Mouse (Mus musculus): Measurements from ENCODE around the gene AI661453. TPM values are rescaled to one million over a fixed set of nuclear protein-coding genes. Genes with fewer than 3 reads are reported as not detected.
"Not testable (repeated sequence)": the region's sequence is repeated elsewhere in the genome, so short reads cannot be mapped to it uniquely, and the experiment has no call there.

AI661453 gene
- total RNA-seq, 2 experiments from 2014 or later: 1.6 to 1.8 TPM

DNA sequence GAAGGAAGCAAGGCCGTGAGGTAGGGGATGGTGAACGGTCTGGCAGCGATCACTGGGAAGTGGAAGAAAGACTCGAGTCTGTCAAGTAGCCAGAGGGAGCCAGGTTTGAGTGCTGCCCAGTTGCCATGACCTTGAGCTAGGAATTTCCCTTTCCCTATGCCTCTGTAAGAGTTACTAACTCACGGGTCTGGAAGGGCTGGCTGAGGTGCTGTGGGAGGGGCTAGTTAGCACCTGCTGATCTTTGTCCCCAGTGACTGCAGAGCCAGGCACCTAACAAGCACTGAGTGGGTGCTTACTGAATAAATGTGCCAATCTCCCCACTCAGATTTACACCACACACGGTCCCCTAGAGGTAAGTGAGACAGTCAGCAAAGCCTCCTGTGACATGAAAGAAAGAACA, 57.2 kb downstream of the AI661453 start:
- intact Hi-C loops (cut with DNase I): no loop called here
- no peak for DNase-seq

DNA sequence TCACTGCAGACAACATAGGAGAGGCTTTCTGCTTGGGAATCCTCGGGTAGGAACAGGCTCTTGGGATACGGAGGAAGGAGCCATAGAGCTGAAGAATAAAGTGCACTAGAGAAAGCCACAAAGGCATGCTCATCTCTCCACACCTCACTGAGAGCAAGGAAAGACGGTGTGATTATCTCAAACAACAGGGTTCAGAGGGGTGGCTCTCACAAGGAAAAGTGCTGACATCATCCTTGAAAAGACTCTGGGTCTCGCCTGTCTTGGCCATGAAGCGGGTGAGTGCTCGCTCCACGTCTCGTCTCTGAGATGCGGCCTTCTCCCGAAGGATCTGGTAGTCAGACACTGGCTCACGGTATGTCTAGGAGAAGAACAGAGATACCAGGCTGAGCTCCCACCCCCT, 57.7 kb downstream of the AI661453 start:
- intact Hi-C loops (cut with DNase I): no loop called here
- no peak for DNase-seq

DNA sequence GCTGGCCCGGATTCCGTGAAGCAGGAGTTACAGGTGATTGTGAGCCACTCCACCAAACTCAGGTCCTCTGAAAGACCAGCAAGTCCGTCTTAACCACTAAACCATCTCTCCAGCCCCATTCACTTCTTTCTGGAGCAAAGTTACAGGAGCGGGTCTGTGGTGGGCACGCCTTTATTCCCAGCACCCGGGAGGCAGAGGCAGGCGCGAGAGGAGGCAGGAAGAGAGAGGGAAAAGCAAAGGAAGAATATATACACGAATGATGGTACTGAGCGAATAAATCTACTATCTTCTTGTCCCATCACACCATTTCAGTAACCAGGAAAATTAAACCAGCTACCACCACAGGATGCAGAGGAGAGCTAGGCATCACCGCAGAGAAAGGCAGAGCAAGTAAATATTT, 65.1 kb downstream of the AI661453 start:
- DNase-seq: no peak
- intact Hi-C loops (cut with DNase I): no loop called here

DNA sequence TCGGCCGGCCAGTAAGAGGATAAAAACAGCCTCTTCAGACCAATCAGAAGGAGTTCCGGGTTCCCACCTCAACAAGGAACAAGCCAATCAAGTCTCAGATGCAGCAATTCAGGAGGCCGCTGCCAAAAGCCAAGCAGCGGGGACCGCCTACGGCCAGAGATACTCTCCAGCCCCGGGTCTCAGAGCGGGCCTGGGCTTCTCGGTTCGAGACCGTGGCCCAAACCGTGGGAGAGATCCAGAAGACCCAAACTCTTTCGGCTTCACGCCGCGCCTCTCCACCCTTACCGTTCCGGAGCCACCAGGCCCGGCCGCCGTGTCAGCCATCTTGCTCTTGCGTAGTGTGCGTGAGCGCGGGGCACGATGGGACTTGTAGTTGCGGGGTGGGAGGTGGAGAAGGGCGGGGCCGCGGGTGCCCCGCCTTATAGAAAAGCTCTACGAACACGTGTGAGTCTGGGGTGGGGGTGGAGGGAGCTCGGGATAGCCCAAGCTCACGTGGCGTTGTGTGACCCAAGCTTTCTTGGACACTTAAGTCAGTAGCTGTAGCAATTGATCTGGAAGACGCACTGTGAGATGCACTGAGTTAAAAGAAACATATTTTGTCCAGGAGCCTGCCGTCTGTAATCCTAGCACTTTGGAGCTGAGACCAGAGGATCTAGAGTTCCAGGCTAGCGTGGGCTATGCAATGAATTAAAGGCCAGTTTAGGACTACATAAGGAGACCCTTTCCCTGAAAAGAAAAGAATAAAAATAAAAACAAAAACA, 65.7 kb downstream of the AI661453 start, which contains the start of gene Taf8:
Gene Taf8 (minus strand): TSS at position 347 of the 761 bp plus-strand sequence.
- peak; percentile 89 to 99 for DNase-seq
- intact Hi-C loops (cut with DNase I): no loop called here

DNA sequence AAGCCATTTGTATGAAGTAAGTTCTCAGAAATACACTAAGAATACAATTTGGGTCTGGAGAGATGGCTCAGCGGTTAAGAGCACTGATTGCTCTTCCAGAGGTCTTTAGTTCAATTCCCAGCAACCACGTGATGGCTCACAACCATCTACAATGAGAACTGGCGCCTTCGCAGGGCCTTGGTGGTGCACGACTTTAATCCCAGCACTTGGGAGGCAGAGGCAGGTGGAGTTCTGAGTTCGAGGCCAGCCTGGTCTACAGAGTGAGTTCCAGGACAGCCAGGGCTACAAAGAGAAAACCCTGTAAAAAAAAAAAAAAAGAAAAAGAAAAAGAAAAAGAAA, 66.3 kb downstream of the AI661453 start:
- DNase-seq; intact Hi-C loops (cut with DNase I): not testable (repeated sequence)

DNA sequence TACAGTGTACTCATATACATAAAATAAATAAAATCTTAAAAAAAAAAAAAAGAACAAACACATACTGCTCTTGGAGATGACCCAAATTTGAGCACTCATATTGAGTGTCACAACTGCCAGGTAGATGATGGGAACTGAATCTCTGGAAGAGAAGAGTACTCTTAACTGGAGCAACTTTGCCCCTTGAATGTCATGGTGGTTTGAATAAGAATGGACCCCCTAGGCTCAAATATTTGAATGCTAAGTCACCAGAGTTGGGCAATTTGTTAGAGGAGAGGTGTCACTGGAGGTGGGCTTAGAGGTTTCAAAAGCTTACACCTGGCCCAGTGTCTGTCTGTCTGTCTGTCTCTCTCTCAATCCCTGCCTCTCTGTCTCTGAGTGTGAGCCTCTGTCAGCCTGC, 67.3 kb downstream of the AI661453 start:
- DNase-seq: no peak
- intact Hi-C loops (cut with DNase I): no loop called here

DNA sequence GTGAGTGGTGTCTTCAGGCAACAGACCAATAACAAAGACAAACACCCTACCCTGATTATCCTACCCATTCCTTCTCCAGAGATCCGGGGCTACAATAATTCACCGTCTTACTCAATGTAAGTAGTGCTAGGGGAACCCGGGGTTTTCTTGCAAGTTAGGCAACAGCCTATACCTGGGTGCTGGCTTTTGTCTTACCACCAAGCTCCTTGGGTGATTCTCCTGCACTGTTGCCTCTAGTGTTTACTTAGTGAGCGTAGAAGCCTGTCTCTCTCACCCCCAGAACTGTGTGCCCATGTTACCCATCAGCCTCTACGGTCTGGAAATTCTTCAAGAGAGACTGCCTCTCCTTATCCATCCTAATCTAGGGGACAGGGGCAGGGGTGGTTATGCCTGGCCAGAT, 67.8 kb downstream of the AI661453 start:
- intact Hi-C loops (cut with DNase I): no loop called here
- DNase-seq: no peak

DNA sequence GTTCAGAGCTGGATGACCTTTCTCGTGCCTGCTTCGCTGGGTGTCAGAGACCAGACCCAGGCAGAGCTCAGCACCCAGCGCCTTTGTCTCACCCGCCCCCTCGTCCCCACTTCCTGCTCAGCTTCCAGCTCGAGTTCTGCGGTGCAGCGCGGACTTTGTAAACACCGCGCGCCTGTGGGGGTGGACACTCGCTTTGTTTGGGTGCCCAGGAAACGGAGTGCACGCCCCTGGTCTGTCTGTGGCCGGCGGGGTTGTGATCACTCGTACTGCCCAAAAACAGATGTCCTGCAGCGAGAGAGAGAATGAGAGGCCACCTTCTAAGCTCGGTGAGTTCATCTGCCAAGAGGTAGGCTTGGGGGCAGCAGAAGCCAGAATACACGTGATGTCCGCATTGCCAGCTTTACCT, 68.5 kb downstream of the AI661453 start, which contains the start of gene Ccnd3:
Gene Ccnd3 (plus strand): TSS at position 111 of the 406 bp plus-strand sequence.
- peak; percentile 84 to 87 for DNase-seq
- intact Hi-C loops (cut with DNase I): no loop called here

DNA sequence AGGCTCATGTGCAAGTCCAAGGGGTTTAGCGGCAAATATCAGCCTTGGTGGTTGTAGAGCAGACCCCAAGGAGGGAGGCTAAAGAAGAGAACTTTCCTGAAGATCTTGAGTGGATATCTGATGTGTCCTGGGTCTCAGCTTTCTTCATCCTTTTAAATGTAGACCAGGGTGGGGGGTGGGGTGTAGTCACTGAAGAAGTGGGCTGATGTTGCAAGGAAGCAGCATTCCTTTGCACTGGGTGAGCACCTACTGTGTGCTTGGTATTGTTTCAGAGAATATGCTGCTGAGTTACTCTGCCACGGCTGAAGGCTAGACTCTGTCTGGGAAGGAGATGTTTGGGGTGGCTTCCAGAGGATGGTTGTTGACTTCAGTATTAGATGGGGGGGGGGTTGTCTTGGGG, 69.2 kb downstream of the AI661453 start:
- no peak for DNase-seq
- intact Hi-C loops (cut with DNase I): no loop called here

DNA sequence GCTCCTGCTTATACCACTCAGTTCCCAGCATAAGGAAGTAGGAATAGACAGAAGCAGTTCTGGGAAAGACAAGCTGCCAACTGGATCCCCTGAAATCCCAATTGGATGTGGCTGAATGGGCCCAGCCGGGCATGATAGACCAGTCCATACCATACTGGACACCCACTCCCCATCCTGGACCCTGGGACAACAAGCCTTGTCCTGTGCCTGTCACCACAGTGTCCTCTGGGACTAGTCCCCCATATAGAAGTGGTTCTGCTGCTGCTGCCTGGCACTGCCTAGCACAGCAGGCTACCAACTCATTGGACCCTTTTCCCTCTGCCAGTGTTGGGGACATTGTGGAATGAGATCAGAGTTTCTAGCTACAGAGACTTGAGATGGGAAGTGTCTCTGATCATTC, 69.6 kb downstream of the AI661453 start:
- peak in 1 of 2 experiments; percentile 39 for DNase-seq
- intact Hi-C loops (cut with DNase I): no loop called here

DNA sequence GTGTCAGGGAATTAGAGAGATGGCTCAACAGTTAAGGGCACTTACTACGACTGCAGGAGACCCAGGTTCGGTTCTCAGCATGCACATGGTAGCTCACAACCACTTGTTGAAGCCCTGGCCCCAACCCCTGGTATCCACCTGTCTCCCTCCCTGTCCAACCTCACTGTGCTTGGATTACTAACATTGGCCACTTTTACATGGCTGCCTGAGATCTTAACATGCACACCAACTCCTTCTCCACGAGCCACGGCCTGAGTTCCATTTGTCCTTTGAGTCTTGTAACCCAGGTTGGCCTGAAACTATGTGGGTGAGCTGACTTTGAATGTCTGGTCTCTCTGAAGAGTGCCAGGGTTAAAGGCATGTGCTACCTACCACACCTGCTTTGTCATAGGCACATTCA, 70.3 kb downstream of the AI661453 start:
- DNase-seq: no peak
- intact Hi-C loops (cut with DNase I): no loop called here

DNA sequence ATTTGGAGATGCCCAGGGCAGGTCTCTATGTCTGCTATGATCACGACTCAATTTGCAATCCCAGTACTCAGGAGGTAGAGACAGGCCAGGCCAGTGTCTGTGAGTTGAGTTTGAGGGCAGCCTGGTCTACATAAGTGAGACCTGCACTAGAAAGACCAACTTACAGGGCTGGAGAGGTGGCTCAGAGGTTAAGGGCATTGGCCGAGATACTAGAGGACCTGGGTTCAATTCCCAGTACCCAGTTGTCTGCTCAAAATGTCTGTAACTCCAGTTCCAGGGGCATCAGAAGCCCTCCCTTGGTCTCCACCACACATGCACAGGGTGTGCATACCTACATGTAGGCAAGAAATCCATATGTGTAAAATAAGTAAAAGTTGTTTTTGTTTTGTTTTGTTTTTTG, 71.1 kb downstream of the AI661453 start:
- intact Hi-C loops (cut with DNase I): no loop called here
- DNase-seq: no peak

DNA sequence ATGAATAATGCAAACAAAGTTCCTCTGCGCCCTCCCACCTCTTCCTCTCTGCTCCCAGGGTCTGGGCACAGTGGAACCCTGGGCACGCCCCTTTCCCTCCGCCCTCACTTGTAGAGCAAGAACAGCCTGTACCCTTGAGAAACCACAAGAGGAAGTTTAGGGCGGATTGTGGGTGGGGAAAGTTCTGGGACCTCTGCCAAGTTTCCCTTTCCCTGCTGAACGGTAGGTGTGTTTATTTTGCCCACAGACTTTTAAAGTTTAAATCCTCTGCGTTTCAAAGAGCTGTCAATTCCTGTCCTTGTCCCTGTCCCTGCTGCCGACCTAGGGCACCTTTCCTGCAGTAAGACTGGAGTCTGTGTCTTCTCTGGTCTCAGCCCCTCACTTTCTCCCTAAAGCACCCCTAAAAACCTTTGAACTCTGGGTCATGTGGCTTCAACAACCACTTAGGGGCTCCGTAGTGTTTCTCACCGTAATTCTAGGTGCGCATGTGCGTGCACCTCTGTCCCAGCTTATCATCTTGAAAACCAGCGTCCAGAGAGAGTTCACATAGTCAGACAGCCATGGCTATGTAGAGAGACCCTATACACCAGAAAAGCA, 71.7 kb downstream of the AI661453 start:
- intact Hi-C loops (cut with DNase I): no loop called here
- DNase-seq: peak; percentile 95 to 96

DNA sequence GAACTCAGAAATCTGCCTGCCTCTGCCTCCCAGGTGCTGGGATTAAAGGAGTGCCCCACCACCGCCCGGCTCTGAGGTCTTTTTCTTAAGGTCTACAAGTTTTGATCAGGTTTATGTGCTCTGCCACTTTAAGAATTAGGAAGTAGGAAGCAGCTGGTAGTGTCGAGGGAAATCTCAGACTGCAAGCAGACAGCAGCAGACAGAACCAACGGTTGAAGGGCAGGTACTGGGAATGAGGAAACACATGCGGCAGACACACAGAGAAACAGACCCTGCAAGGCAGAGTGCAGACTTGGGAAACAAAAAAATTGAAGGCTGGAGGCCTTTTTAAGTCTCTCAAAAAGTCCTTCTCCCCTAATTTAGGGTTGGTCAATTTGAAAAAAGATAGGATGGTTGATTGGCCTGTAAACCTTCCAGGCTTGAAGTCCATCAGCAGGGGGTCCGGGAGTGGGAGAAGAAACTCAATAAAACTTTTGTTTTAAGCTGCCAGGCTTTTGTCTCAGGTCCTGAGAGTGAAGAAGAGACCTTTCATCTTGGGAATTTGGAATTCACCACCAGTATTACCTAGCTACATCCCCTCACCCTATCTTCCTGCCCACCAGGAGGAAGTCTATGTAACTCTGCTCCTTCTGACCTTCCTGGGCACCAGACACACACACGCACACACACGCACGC, 72.8 kb downstream of the AI661453 start:
- no peak for DNase-seq
- intact Hi-C loops (cut with DNase I): no loop called here

DNA sequence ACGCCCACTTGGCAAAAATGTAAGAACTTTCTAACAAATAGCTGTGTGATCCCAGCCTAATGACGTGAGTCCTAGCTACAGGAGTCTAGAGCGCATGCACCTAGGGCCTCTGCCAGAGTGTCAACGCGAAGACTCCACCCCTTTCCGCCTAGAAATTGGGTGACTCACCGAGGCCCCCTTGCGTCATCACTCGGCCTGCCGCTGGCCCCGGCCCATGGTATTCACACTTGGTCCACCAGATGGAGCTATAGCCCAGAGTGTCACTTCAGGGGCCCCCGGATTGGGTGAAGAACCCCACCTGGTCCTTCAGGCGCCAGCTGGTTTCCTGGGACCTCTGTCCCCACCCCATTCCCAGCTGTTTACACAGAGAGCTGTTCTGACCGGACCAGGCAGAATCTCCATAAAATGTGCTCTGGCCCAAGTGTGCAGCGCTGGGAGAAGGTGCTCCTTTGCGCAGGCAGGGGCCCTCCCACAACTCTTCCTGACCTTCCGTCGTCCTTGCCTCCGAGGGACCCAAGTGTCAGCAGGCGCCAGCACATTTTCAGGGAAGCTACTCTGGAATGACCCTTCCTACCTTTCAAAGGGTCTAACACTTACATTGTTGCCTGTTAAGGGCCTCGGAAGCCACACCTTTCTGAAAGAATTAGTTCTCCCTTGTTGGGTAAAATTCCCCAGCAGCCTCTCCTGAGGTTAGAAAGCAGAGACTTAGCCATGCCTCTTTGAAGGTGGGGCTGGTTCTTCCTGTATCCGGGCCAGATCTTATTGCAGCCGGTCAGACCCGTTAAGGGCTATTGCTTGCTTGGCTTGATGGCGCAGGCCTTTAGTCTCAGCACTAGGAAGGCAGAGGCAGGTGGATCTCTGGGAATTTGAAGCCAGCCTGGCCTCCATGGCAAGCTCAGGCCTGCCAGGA, 75.0 kb downstream of the AI661453 start:
- peak; percentile 99 to 100 for DNase-seq
- intact Hi-C loops (cut with DNase I): loop anchor here (1.0 to 10.0 kb wide), 3 partner anchors 82 to 163 kb away; partner anchors contain the start of genes Bysl, Gm20517 and Med20

DNA sequence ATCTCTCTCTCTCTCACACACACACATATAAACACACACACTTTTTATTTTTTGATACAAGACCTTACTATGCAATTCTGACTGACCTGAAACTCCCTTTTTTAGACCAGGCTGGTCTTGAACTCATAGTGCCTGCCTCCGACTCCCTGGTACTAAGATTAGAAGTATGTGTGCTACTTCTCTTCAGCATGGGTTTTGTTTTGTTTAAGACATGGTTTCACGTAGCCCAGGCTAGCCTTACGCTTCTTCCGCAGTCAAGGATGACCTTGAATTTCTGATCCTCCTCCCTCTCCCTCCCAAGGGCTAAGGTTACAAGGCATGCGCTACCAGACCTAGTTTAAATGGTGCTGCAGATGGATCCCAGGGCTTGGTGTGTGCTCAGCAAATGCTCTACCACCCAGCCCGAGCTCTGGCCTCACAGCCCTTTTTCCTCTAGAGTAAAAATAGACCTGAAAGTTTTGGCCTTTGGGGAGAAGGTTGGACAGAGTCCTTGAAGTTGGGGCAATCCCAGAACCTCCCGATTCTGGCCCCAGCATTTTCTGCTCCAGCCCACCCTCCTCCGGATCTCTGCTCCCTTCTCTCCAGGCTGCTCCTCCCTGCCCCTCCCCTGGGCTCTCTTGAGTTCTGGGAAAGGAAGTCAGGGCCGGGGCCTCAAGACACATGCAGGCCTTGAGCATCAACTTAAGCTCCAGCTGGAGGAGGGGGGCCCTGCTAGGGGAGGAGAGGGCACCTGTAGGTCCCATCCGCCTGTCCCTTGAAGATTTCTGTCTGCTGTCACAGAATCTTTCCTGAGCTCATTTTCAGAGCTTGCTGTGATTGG, 76.8 kb downstream of the AI661453 start:
- peak in 1 of 2 experiments; percentile 39 for DNase-seq
- intact Hi-C loops (cut with DNase I): loop anchor here (10.0 kb wide), 1 partner anchor 162 kb away; no protein-coding TSS in a partner anchor

DNA sequence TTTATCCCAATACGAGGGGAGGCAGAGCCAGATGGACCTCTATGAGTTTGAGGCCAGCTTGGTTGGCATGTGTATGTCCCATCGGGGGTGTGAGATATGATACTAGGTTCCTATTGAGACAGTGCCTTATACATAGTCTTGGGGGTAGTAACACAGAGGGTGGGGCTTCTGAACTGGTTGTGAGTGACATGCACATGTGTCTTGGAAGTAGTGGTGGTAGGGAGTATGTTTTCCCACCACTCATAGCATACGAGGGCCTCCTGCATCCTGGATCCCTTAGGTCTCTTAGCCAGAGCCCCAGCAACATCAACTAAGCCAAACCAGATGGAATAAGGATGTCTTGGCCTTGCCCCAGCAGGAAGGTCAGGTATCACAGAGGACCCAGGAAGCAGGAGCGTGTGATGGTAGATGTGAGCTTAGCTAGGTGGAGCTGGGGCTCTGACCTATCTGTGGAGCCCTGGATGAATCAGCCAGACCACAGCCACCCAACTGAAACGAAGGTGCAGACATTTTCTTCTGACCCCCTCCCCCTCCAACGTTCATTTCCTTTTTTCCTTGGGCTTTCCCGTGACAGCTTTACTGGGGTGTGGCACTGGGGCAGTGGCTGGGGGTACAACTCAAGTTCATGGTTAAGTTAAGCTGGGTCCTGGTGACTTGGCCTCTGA, 78.9 kb downstream of the AI661453 start:
- intact Hi-C loops (cut with DNase I): loop anchor here (10.0 kb wide), 1 partner anchor 159 kb away; no protein-coding TSS in a partner anchor
- DNase-seq: no peak

DNA sequence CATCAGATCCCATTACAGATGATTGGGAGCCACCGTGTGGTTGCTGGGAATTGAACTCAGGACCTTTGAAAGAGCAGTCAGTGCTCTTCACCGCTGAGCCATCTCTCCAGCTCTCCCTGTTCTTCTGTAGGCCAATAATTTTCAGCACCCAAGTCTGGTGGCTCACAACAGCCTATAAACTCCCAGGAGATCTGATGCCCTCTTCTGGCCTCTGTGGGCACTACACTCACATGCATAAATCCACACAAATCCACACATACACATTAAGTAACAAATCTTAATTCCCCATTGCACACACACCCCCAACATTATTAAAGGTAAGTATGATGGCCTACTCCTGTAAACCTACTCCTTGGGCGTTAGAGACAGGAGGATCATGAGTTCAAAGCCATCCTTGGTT, 79.8 kb downstream of the AI661453 start:
- intact Hi-C loops (cut with DNase I): loop anchor here (10.0 kb wide), 1 partner anchor 159 kb away; no protein-coding TSS in a partner anchor
- DNase-seq: no peak

DNA sequence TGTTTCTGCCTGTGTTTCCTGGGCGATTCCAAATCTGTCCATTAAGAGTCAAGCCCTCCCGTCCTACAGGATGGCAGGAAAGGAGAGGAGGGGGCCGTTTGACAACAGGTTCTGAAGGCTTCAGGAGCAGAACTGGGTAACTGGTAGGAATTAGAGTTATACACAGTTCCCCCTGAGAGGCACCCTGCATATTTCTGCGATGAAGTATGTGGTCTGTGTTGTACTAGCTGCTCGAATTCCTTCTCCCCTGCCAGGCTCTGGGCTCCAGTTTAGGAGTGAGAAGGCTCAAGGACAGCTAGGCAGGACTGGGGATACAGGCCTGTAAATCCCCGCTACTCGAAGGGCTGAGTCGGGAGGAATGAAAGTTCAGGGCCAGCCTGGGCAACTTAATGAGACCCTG, 81.8 kb downstream of the AI661453 start:
- DNase-seq: peak; percentile 35 to 41

More for the DNA sequence above, 81.8 kb downstream of the AI661453 start:
- intact Hi-C loops (cut with DNase I): loop anchor here (10.0 kb wide), 1 partner anchor 157 kb away; no protein-coding TSS in a partner anchor
